Mouse (Mus musculus) limb, embryonic 13.5 days (tissue): ENCODE results near the gene Zfp658. TPM values are rescaled to one million over a fixed set of nuclear protein-coding genes. Genes with fewer than 3 reads are reported as not detected.
A peak's percentile ranks its signal among the peaks of the same experiment; 100 is the strongest.

ENCODE experiments used
- ATAC-seq: fragments of 200-750 bp; cut with Nextera tagmentation; 2 replicates; pipeline ENCODE4 v1.8.0; 2017; ENCODE audit warnings: low read depth, moderate number of reproducible peaks, moderate TSS enrichment; ENCODE audit not compliant: low FRiP score
- H3K27ac ChIP-seq: fragments of 300-500 bp; sonication (generic); 2 replicates; pipeline ENCODE4 v1.5.1; 2015; ENCODE audit warnings: inconsistent platforms, mild to moderate bottlenecking, moderate library complexity
- H3K27me3 ChIP-seq: fragments of 300-500 bp; sonication (generic); 2 replicates; pipeline ENCODE4 v1.6.1; 2015; ENCODE audit warnings: mild to moderate bottlenecking, inconsistent platforms
- H3K36me3 ChIP-seq: fragments of 300-500 bp; sonication (generic); 2 replicates; pipeline ENCODE4 v1.6.1; 2015; ENCODE audit warnings: inconsistent platforms, mild to moderate bottlenecking, moderate library complexity
- H3K4me1 ChIP-seq: fragments of 300-500 bp; sonication (generic); 2 replicates; pipeline ENCODE4 v1.6.1; 2015; ENCODE audit warnings: inconsistent platforms
- H3K4me2 ChIP-seq: fragments of 300-500 bp; sonication (generic); replicated peaks from 2 replicates; pipeline ENCODE4 v1.6.1; 2015; ENCODE audit warnings: inconsistent platforms, mild to moderate bottlenecking, moderate library complexity
- H3K4me3 ChIP-seq: fragments of 300-500 bp; sonication (generic); 2 replicates; pipeline ENCODE4 v1.5.1; 2015; ENCODE audit warnings: moderate library complexity, mild to moderate bottlenecking, inconsistent platforms
- H3K9ac ChIP-seq: fragments of 300-500 bp; sonication (generic); 2 replicates; pipeline ENCODE4 v1.6.1; 2015; ENCODE audit warnings: mild to moderate bottlenecking, inconsistent platforms
- H3K9me3 ChIP-seq: fragments of 300-500 bp; sonication (generic); 2 replicates; pipeline ENCODE4 v1.6.1; 2016; ENCODE audit warnings: inconsistent platforms
- WGBS: fragments of 180-500 bp; shearing (Covaris S2); methylation state at CpG from one replicate; pipeline ENCODE4 v1.1.7; 2015; 5-methylcytosine and 5-hydroxymethylcytosine counted together
- polyA plus RNA-seq: library from polyadenylated mRNA; unstranded; fragments of >200 nt; fragmentation: Nextera tagmentation; extraction: Ambion mirVana; gene quantifications from 2 replicates; pipeline ENCODE4 v1.2.1, GENCODE M21; 2015

Gene Zfp658
- polyA plus RNA-seq: 4.8 and 4.9 TPM in 2 replicates

DNA sequence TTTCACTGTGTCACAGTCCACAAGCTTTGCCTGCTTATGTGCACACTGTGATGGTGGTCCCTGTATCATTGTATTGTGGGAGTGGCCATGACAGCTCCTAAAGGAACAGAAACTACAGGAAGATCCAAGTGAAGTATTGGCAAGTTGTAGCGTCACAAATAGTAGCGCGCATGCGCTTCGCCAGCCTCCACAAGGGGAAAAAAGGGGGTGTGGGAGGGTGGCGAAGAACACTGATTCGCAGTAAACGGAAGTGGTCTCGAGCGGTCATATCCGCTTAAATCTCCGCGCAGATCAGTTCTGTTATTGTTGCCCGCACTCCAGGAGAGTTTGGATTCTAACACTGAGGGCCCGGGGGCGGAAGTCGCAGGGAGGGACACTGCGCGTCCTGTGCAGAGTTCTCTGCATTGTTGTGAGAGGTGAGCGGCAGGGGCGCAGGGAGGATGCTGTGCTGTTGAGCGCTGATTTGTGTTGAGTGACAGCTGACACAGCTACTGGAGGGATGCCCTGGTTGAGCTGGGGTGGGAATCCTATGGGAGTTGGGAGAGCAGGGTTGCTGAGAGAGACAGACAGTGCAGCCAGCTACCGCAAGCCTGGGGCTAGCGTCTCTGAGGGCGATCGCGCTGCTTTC, at the start of gene Zfp658:
Zfp658 (plus strand) TSS at position 251 of the 628 bp plus-strand sequence.
- Histone ChIP-seq H3K36me3 (peaks cover 26% of the 10 kb centered on the region), H3K27ac (peak within 1 kb of the TSS; percentile 81), H3K9me3 (no peaks in the 10 kb centered on the region), H3K9ac (peak within 1 kb of the TSS; percentile 82), H3K4me1 (peaks cover 15% of the 10 kb centered on the region), H3K4me2 (peak within 1 kb of the TSS; percentile 80), H3K4me3 (peak within 1 kb of the TSS; percentile 80), H3K27me3 (no peaks in the 10 kb centered on the region)
- under 1% methylated on average over 27 of the region's 27 CpGs for WGBS
- ATAC-seq: peak; percentile 90

- Histone ChIP-seq H3K9me3 (no peaks in the 10 kb centered on the region), H3K27ac (no peak overlapping the region), H3K4me1 (no peaks in the 10 kb centered on the region), H3K27me3 (no peaks in the 10 kb centered on the region), H3K4me2 (no peak overlapping the region), H3K4me3 (no peak overlapping the region), H3K9ac (no peak overlapping the region), H3K36me3 (no peaks in the 10 kb centered on the region)
- no peak for ATAC-seq
- WGBS: 72% methylated on average over 4 of the region's 4 CpGs
Observed at GRCm38 (mm10) chr7:43512519-43512918, 49.5 kb upstream of the Zfp658 start.

GRCm38 (mm10) chr7:43515076-43515475, 47.0 kb upstream of the Zfp658 start:
- WGBS: 81% methylated on average over 5 of the region's 5 CpGs
- ATAC-seq: no peak

GRCm38 (mm10) chr7:43518341-43518740, 43.7 kb upstream of the Zfp658 start:
- Histone ChIP-seq H3K9ac (no peak overlapping the region), H3K36me3 (no peaks in the 10 kb centered on the region), H3K4me3 (no peak overlapping the region), H3K9me3 (no peaks in the 10 kb centered on the region), H3K4me2 (no peak overlapping the region), H3K4me1 (no peaks in the 10 kb centered on the region), H3K27me3 (no peaks in the 10 kb centered on the region), H3K27ac (no peak overlapping the region)
- ATAC-seq: no peak
- 89% methylated on average over 15 of the region's 15 CpGs for WGBS

More at GRCm38 (mm10) chr7:43515076-43515475, 47.0 kb upstream of the Zfp658 start:
- H3K36me3 ChIP-seq: no peaks in the 10 kb centered on the region
- H3K27ac ChIP-seq: no peak overlapping the region
- H3K27me3 ChIP-seq: no peaks in the 10 kb centered on the region
- no peaks in the 10 kb centered on the region for H3K9me3 ChIP-seq
- no peak overlapping the region for H3K9ac ChIP-seq
- no peak overlapping the region for H3K4me3 ChIP-seq
- no peak overlapping the region for H3K4me2 ChIP-seq
- no peaks in the 10 kb centered on the region for H3K4me1 ChIP-seq

DNA sequence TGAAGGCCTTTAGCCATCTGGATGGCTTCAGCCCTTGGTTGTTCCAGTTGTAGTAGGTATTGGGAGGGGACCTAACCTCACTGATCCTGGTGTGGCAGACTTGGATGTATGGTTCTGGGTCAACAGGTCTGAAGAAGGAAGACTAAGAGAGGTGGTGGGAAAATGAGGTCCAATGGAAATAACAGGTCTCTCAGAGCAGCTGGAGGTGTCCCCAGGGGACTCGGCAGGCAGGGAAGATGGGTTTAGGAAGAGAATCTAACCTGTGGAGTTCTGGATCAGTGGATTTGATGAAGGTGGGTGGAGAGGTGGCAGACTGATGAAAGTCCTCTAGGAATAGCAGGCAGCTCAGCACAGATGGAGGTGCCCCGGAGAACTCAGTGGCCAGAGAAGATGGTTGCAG, 39.3 kb upstream of the Zfp658 start:
- WGBS: 84% methylated on average over 2 of the region's 2 CpGs
- no peak overlapping the region for H3K27ac ChIP-seq
- H3K4me1 ChIP-seq: no peaks in the 10 kb centered on the region
- H3K9ac ChIP-seq: no peak overlapping the region
- no peaks in the 10 kb centered on the region for H3K36me3 ChIP-seq
- no peak overlapping the region for H3K4me3 ChIP-seq
- no peak overlapping the region for H3K4me2 ChIP-seq
- H3K27me3 ChIP-seq: no peaks in the 10 kb centered on the region
- no peak for ATAC-seq
- H3K9me3 ChIP-seq: no peaks in the 10 kb centered on the region

- H3K4me2 ChIP-seq: no peak overlapping the region
- no peak for ATAC-seq
Observed at GRCm38 (mm10) chr7:43525313-43525712, 36.7 kb upstream of the Zfp658 start.

DNA sequence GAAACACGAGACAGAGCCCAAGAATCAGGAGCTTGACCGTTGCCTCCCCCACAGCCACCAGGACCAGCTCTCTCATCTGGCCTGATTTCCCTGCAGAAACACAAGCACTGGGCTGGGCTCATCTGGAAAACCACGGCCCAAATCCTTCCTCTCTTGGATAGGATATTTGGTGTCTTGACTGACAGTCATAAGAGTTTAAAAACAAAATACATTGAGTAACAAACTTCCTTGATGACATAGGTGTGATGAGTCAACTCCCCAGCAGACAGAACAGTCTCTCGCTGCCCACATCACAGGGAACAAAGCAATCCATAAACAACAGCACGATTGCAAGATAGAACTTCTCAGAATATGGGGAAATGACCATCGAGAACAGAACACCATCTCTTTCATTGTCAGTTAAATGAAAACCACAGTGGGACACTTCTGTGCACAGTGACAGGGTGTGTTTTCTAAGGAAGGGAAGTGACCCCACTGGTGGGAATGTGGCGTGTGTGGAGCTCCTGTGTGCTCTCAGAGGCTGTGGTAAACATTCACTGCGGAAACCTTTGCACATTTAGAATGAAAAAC, 31.8 kb upstream of the Zfp658 start:
- 73% methylated on average over 8 of the region's 8 CpGs for WGBS
- ATAC-seq: no peak

More at GRCm38 (mm10) chr7:43525313-43525712, 36.7 kb upstream of the Zfp658 start:
- no peaks in the 10 kb centered on the region for H3K36me3 ChIP-seq
- WGBS: 51% methylated on average over 3 of the region's 3 CpGs
- H3K27ac ChIP-seq: no peak overlapping the region
- H3K4me1 ChIP-seq: no peaks in the 10 kb centered on the region
- no peaks in the 10 kb centered on the region for H3K9me3 ChIP-seq
- H3K9ac ChIP-seq: no peak overlapping the region
- H3K4me3 ChIP-seq: no peak overlapping the region
- no peaks in the 10 kb centered on the region for H3K27me3 ChIP-seq

GRCm38 (mm10) chr7:43532936-43533505, 29.0 kb upstream of the Zfp658 start:
- Histone ChIP-seq H3K9ac (no peak overlapping the region), H3K4me3 (no peak overlapping the region), H3K36me3 (no peaks in the 10 kb centered on the region), H3K4me2 (no peak overlapping the region), H3K27me3 (no peaks in the 10 kb centered on the region), H3K9me3 (no peaks in the 10 kb centered on the region), H3K4me1 (no peaks in the 10 kb centered on the region), H3K27ac (no peak overlapping the region)
- ATAC-seq: no peak
- 87% methylated on average over 9 of the region's 9 CpGs for WGBS

More for the DNA sequence above, 31.8 kb upstream of the Zfp658 start:
- Histone ChIP-seq H3K4me3 (no peak overlapping the region), H3K36me3 (no peaks in the 10 kb centered on the region), H3K27me3 (no peaks in the 10 kb centered on the region), H3K9ac (no peak overlapping the region), H3K4me2 (no peak overlapping the region), H3K4me1 (no peaks in the 10 kb centered on the region), H3K27ac (no peak overlapping the region), H3K9me3 (no peaks in the 10 kb centered on the region)

DNA sequence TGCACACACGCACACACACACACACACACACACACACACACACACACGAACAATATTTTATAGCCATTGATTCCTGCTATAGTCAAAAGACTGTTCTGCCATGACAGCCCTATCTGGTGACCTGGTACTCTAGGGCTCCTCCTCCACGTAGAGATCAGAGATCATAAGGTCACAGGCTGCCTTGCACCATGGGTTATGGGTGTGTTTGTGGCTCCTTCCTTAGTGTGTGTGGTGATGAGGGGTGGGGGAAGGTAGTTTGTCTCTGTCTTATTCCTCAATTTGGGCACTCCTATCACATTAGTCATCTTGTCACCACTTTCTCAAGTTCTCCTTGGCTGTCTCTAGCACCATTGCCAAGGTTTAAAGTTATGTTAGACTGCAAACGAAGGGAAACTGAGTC, 23.5 kb upstream of the Zfp658 start:
- H3K27ac ChIP-seq: no peak overlapping the region
- no peak overlapping the region for H3K4me3 ChIP-seq
- no peak overlapping the region for H3K9ac ChIP-seq
- no peaks in the 10 kb centered on the region for H3K4me1 ChIP-seq
- H3K27me3 ChIP-seq: no peaks in the 10 kb centered on the region; the same call in 1 of the 2 replicates
- WGBS: 72% methylated on average over 4 of the region's 4 CpGs
- no peaks in the 10 kb centered on the region for H3K9me3 ChIP-seq
- no peak for ATAC-seq
- no peak overlapping the region for H3K4me2 ChIP-seq
- no peaks in the 10 kb centered on the region for H3K36me3 ChIP-seq

GRCm38 (mm10) chr7:43544225-43544977, 17.7 kb upstream of the Zfp658 start, which contains the start of gene Cd33:
Cd33 (minus strand) TSS chr7:43544428.
- 84% methylated on average over 7 of the region's 7 CpGs for WGBS
- Histone ChIP-seq H3K9ac (no peak within 1 kb of the TSS), H3K4me2 (no peak within 1 kb of the TSS), H3K4me1 (no peaks in the 10 kb centered on the region), H3K27ac (no peak within 1 kb of the TSS), H3K36me3 (no peaks in the 10 kb centered on the region), H3K9me3 (no peaks in the 10 kb centered on the region), H3K4me3 (no peak within 1 kb of the TSS), H3K27me3 (no peaks in the 10 kb centered on the region; the same call in 1 of the 2 replicates)
- ATAC-seq: no peak

- Histone ChIP-seq H3K9ac (no peak overlapping the region), H3K27ac (no peak overlapping the region), H3K27me3 (no peaks in the 10 kb centered on the region; the same call in 1 of the 2 replicates), H3K4me1 (no peaks in the 10 kb centered on the region), H3K36me3 (no peaks in the 10 kb centered on the region), H3K4me2 (no peak overlapping the region), H3K9me3 (no peaks in the 10 kb centered on the region), H3K4me3 (no peak overlapping the region)
- 54% methylated on average over 7 of the region's 7 CpGs for WGBS
- no peak for ATAC-seq
Observed at GRCm38 (mm10) chr7:43545656-43546545, 16.2 kb upstream of the Zfp658 start.
